Mouse (Mus musculus) common myeloid progenitor, adult 5-6 weeks (primary cell): ENCODE measurements around the gene Ube2b. TPM values are rescaled to one million over a fixed set of nuclear protein-coding genes. Genes with fewer than 3 reads are reported as not detected.

Experiments used
- ATAC-seq: replicated peaks from 2 replicates; pipeline ENCODE4 v1.8.0; 2016; ENCODE audit warnings: low read depth, mild to moderate bottlenecking, moderate TSS enrichment, inconsistent platforms; ENCODE audit not compliant: poor library complexity, severe bottlenecking
- total RNA-seq: library from RNA; stranded (forward); fragments of 200-1000, 187-1606 nt; gene quantifications from 2 replicates; pipeline ENCODE4 v1.2.3, GENCODE M21; 2017

The Ube2b gene
- total RNA-seq, 1 experiment from 2014 or later, result 91.3 TPM

DNA sequence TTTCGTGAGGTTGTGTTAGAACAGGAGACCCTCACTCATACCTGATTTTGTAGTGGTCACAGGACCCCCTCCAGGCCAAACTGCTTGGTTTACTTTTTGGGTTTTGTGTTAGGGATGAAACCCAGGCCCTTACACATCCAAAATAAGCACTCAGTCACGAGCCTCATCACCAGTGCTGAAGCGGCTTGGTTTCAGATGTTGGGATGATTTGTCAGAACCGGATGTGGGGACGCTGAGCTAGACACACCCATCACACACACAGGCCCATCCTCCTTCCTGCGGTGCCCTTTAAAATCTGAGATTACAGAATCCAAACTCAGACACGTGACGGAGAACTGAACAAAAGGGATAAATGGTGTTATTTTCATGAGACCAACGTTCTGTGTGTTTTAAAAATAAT lies 31.7 kb downstream of the Ube2b start:
- no peak for ATAC-seq

DNA sequence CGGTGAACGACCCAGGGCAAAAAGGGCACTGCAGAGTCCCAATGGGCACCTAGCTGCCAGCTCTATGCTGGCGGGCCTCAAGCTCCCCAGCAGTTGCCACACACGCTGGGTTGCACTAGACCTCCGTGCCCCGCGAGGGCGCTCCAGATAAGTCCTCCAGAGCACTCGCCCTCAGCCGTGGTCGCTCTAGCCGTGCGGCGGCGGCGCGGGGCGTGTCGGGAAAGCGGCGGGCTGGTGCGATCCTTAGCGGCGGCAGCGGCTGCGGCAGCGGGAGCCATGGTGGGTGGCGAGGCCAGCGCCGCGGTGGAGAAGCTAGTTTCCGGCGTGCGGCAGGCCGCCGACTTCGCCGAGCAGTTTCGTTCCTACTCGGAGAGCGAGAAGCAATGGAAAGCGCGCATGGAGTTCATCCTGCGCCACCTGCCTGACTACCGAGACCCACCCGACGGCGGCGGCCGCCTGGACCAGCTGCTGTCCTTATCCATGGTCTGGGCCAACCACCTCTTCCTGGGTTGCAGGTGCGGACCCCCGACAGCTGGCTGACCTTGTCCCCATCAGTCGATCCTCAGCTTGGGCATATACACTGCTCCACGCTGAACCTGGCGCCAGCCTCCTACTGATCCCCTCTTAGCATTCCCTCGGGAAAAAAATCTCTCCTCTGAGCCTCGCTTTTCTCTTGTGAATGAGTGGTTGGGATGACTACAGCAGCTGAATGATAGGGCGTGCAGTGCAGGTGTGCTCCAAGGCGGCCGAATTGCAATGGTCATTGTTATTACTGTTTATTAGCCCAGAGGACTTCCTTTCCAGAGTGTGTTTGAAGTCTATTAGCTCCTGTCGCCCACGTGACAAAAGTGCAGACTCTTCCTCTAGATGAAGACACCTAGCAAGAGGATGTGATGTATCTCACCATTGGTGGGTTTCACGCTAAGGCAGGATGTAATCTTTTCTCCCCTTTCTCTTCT lies 32.8 kb downstream of the Ube2b start, which contains the start of gene Cdkn2aipnl:
Gene Cdkn2aipnl (plus strand): TSS at position 219 of the 959 bp plus-strand sequence.
- ATAC-seq, result peak; percentile 99

DNA sequence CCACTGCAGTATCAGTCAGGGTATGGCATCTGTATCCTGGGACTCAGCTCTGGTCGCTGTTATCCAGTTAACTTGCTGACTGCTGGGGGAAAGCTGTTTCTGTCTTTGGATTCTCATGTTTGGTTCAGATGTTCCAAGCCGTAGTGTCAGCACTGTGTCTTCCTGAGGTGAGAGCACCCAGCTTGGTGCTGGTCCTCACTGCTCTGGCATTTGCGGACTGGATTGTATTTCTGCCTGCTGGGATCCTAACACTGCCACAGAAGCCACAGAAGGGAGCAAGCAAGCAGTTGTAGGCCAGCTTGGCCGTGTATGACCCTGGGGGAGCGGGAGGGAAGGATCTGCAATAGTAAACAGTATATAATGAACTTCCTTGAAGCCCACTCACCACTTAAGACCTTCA lies 33.9 kb downstream of the Ube2b start:
- no peak for ATAC-seq

DNA sequence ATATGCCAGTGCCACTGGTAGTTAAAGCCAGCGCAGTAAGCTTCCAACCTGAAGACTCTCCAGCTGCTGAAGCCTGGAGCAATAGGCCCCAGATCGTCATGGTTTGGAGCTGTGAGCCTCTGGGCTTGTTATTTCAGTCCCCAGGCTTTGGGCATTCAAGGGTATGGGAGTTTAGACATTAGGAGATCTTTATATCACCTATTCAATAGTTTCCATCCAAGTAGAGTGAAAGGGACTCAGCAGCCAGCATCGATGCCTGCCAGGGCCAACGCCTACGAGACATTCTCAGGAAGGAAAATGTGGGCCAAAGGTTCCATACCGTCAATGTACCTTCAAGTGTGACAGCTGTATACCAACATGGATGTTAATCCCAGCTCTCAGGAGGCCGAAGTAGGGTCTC lies 38.3 kb downstream of the Ube2b start:
- no peak for ATAC-seq

DNA sequence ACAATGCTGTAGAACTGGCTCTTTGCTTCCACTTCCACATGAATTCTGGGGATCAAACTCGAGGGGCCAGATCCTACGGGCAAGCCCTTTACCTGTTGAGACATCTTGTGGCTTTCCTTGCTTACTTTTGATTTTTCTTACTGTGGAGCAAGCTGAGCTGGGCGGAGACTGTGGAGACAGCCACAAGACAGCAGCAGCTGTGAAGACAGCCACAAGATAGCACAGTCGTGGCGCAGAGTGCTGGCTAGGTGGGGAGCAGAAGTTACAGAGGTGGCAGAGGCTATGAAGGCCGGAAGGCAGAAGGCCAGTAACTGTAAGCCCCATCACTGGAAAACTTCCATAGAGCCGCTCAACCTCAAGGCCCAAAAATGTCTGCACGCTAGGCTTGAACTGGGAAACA lies 38.8 kb downstream of the Ube2b start:
- ATAC-seq, result peak; percentile 58; the same call in 1 of the 2 replicates

DNA sequence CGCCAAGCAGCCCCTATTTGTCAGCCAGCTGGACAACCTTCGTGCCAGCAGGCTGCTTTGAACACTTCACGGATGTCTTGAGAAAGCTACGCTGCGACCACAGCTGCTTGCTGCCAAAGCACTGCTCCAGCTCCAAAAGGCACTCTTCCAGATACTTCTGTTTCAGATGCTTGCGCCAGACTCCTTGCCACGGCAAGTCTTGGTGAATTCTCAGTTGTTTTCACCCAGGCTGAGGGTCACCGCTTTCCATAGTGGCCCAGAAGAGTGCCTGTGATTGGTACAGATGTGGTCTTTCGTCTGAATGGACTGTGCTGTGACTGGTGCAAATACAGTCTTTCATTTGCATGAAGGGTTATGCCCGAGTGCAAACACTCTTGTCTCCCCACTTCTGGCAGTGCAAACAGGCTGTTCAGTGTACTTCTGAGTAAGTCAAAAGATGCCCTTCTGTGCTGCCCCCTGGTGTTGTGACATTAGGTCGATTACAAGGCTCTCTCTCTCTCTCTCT lies 39.5 kb downstream of the Ube2b start:
- no peak for ATAC-seq

DNA sequence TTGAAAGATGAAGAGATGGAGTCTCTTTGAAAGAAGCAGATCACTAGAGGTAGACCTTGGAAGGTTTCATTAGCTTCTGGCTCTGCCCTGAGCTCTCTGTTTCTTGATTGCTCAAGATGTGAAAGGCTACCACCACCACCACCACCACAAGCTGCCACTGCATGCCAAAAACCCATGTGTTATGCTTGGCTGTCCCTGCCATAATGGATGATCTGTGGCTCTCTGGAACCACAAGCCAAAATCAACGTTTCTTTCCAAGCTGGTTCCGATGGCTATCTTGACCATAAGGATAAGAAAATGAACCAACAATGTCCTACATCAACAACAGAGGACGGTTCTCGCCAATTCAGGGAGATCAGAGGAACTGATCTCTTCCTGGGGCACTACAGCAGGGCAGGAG lies 40.5 kb downstream of the Ube2b start:
- no peak for ATAC-seq

DNA sequence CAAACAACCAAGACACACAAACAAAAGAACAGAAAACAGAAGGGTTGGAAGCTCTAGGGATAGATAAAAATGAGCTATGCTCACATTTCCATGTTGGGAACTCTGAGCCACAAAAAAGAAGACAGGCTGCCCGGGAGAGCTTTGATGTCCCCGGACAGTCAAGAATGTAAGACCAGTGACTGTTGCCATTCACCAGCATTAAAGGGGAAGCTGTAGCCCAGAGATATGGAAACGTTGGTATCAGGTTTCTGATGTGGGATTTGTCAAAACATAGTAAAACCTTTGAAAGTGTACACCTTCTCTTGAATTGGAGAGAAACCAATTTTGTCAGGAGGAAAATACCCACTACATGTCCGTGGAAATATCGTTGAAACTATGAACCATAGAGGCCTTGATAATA lies 41.1 kb downstream of the Ube2b start:
- no peak for ATAC-seq

DNA sequence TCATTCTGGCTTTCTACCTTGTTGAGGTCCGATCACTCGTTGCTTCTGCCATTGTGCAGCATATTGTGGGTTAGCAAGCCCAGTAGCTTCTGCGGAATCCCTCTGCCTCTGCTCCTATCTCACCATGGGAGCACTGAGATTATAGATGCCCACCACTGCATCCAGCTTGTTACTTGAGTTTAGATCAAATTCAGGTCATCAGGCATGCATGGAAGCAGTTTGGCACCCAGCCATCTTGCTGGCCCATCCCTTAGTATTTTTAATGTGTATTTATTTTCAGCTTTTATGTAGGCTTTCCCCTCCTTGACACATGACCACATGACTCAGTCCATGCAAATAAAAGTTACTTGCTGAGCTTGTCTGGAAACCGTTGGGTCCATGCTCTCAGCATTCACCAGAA lies 42.8 kb downstream of the Ube2b start:
- ATAC-seq, result no peak

DNA sequence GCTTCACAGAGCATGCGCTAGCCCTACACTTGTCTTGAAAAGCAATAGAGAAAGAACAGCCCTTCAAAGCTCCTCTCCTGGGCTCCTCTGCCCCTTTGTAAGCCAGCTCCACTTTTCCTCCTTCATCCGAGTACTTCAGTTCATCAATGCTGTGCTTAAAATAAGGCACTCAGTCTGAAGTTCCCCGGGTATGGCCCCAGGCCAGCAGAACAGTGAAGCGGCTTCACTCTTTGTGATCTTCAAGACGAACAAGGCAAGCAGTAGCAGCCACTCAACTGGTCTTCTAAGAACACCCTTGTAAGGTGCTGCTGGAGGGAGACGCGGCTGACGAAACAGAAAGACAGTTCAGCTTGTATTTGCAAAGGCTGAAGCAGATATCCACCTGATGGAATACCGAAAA lies 44.5 kb downstream of the Ube2b start:
- ATAC-seq, result no peak

DNA sequence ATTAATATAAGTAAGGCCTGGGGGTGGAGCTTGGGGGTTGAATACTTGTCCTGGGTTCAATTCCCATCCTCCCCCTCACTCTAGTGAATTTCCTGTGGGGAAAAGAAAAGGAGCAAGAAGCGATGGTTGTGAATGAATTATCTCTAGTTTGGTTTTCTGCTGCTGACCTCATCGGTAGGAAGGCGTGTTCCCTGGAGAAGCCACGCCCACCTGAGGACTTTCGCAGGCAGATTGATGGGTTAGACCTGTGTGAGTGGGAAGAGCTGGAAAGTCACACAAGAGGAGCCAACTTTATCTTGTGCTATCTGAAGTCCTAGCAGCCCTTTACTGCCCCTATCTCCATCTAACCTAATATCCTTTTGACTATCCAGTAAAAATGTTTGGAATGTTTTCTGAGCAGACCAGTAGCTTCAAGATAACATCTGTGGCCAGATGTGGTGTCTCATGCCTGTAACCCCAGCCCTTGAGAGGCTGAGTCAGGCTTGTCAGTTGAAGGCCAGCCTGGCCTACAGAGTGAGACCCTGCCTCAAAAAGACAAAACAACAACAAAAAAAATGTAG lies 48.6 kb downstream of the Ube2b start:
- ATAC-seq, result no peak

DNA sequence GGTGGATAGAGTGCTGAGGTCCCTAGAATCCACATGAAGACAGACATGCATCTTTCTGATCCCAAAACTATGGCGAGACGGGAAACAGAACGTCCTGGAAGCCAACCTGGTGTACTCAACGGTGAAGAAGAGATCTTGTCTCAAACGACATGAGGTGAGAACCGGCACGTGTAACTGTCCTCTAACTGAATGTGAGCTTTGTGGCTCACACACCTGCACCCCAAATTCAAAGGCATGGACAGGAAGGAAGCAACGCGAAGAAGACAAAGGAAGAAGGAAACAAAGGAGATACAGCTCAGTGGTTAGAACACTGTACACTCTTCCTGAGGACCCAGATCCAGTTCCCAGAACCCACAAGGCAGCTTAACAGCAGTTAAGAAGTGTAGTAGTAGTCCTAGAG lies 50.6 kb downstream of the Ube2b start:
- no peak for ATAC-seq

DNA sequence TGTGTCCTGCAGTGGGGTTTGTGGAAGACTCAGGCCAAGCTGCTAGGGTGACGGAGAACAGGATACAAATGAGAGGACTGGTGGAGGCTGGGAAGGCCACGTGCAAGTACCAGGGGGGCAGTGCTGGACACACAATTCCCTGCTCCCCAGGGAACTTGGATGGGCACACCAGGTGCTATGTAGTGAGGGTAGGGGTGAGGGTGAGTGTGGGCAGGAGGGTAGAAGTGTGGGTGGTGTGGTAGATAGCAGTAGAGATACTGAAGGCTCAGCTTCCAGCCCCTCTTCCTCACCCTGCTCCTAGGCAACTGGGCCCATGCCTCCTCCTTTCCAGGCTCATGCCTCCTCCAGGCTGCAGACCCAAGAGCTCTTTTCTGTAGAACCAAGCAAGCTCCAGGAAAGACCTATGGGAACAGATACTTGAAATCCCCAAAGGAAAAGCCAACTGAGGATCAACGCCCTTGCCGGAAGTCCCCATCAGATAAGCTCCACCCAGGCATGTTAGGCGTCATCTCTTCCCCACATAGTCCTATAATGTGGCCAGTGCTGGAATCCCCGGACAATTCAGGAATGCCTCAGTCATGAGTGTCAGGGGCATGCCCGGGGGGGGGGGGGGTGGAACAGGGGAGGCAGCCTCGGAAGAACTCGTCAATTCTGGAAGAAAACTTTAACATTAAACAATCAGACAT lies 51.3 kb downstream of the Ube2b start:
- ATAC-seq, result no peak

DNA sequence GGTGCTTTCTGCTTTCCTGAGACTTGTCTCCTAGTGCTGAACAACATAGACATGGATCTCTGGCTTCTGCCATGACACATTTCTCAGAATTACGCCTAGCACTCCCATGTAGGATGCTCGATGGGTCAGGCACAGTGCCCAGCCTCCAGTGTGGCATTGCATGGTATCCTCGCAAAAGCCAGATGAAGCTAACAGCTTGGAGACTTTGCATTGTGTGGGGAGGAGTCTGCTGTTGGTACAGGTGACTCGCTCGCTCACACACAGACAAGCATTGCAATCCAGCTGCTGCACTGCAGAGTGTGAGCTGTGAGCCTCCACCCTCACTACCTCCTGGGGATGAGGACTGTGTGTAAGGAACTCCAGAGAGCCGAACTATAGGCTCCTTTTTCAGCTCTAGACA lies 54.4 kb downstream of the Ube2b start:
- no peak for ATAC-seq

DNA sequence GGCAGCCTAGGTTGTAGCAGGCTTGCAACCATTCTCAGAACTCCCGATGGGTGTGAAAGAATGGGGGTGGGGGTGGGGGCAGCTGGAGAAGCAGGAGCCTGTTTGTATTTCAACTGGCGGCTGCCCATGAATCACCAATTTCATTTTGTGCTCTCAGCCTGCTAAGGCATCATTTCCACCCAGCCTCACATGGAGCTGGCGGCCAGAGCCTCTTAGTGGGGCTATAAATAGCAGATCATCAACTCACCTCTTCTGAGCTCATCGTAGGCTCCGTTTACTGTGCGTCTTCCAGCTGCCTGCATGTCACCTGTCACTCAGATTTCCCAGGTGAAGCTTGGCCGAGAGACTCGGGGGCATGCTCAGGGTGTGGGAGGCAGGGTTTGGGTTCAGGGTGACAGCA lies 55.0 kb downstream of the Ube2b start:
- no peak for ATAC-seq

DNA sequence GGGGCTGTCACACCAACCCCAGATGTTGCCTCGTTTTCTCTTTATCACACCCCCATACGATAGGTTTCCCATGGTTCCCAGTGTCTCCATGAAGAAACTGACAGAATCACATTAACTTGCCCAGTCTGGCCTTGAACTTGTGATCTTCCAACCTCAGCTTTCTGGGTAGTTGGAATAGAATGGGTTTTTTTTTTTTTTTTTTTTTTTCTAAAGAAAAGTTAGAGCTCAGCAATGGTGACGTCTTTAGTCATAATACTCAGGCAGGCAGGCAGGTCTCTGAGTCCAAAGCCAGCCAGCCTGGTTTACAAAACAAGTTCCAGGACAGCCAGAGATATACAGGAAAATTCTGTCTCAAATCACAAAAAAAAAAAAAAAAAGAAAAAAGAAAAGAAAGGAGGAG lies 56.3 kb downstream of the Ube2b start:
- ATAC-seq, result no peak

DNA sequence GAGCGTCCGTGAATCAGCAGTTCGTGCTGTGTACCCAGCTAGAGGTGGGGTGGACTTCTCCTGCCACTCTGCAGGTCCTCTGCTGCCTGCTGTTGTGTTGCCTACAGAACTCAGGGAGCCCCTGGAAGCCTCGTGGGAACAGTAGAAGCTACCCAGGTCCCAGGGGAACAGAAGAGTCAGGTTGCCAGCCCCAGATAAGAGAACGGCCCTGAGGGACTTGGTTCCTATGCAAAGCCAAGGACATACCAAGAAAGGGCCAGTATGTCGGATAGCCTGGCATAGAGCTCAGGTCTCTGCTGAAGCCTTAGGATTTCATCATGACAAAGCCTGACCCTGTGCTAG lies 57.1 kb downstream of the Ube2b start:
- no peak for ATAC-seq

DNA sequence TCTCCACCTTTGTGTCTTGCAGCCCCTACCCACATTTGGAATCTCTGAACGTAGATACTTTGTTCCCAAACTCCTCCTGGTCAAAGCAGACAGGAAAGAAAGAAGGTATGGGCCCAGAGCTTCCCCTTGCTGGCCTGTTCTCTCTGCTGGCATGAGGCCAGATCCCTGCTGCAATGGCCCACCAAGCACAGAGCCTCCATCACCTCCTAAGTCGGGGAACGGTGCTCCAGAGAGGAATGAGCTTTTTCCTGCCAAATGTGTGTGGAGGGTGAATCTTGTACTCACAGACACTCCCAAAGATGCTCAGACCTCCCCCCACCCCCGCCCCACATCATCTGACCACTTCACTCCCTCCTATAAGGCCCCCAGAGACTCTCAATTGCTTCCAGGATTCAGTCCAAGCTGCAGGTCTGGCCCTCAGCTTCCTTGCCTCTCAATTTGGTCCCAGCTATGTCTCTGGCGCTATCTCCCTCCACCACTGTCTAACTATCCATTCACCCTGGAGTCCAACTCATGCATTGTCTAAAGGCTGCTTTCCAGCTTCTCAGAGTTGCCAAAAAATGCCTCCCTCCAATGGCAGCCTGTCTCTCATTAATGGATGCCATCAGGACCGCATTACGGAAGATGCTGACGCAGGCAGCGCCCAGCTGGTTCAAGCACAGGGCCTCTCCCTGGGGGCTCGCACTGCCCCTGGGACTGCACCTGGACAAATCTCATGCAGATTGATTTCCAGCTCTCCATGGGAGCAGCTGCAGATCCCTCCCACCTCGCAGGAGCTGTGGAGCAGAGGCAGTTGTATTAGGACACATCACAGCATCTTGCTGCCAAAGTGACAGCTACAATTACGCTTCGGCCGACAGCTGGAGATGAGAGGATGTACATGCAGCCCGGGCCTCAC lies 57.7 kb downstream of the Ube2b start:
- no peak for ATAC-seq

DNA sequence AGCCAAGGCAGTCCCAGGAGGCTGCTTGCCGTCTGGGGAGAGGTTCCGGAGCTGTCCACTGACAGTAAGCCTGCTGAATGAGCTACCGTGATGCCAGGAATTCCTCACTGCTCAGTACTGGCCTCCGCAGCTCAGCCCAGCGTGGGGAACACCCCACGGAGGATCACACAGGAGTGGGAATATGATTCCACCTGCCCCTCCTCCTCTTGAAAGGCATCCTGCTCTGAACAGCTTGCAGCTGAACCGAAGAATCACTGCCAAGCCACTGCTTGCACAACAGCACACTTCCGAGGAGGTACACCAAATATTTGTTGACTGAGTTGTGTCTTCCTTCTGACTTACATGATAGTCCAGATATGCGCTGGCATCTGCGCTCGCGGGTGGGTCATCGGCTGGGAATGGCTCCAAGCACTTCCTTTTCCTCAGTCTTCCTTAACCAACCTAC lies 60.0 kb downstream of the Ube2b start:
- no peak for ATAC-seq

DNA sequence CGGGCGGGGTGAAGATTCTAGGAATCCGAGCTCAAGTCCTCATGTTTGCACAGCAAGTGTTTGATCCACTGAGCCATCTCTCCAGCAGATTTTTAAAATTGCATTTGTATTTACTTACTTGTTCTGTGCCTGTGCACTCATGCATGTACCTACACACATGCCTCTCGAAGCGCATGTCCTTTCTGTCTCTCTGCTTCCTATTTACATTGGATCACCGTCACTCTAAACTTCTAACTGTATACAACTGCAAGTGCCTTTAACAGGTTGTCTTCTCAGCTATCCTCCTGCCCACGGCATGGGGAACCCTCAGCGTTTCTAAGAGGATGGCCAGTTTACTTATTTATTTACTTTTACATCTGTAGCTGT lies 61.0 kb downstream of the Ube2b start:
- ATAC-seq, result no peak
